Mouse (Mus musculus) ovary, postnatal 14 days (tissue): Measurements from ENCODE around the gene Pfkfb1.

Experiments used
- DNase-seq: peaks from one replicate; pipeline ENCODE4 v3.0.0; 2022; ENCODE audit warnings: low spot score

The Pfkfb1 gene

GRCm38 (mm10) chrX:150677505-150677904 is 89.5 kb downstream of the Pfkfb1 start:
- DNase-seq: no peak
